Mouse (Mus musculus): ENCODE results near the gene Dcpp2. TPM values are rescaled to one million over a fixed set of nuclear protein-coding genes. Genes with fewer than 3 reads are reported as not detected.
A peak's percentile ranks its signal among the peaks of the same experiment; 100 is the strongest.
"Not testable (repeated sequence)": the region's sequence is repeated elsewhere in the genome, so short reads cannot be mapped to it uniquely, and the experiment has no call there.

Gene Dcpp2
- total RNA-seq, 2 experiments from 2014 or later: not detected

DNA sequence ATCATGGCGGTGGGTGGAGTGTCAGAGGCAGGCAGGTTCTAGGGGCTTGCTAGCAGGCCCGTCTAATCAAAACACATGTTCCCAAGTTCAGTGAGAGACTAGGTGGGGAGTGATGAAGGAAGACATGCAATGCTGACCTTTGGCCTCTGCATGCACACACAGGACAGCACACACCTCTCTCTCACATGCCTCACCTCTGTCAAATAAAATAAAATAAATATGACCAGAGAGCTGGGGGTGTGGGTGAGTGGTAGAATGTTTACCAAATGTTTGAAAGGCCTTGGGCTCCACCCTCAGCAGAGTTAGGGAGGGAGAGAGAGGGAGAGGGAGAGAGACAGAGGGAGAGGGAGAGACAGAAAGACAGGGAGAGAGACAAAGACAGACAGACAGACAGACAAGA lies 22.8 kb upstream of the Dcpp2 start:
- no peak for TF ChIP-seq CTCF (IDR thresholded peaks at IDR 0.05)
- Histone ChIP-seq H3K4me3 (no peak overlapping the region), H3K27ac (no peak overlapping the region)
- DNase-seq (ENCODE audit: extremely low spot score in 1 of 2, low spot score in 2 of 2): no peak
- intact Hi-C loops (cut with DNase I): no loop called here

DNA sequence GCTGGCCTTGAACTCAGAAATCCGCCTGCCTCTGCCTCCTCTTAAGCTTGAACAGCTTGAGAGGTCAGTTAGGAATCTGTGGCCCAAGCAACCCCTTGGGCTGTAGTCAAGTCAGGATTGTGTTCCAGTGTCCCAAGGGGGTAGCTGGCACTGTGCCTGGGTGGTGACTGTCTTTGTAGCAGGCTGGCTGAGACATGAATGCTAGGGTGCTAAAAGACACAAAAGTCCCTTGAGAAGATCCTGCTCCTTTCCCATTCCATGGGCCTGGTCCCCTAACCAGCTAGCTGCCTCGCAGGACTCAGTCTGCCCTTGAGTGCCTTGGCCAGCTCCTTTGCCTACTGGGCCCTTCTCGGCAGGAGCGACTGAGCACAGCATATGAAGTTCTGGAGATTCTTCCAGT lies 17.8 kb upstream of the Dcpp2 start:
- Histone ChIP-seq H3K27ac (no peak overlapping the region), H3K4me3 (no peak overlapping the region)
- intact Hi-C loops (cut with DNase I): no loop called here
- DNase-seq (ENCODE audit: extremely low spot score in 1 of 2, low spot score in 2 of 2): no peak
- no peak for TF ChIP-seq CTCF (IDR thresholded peaks at IDR 0.05)

DNA sequence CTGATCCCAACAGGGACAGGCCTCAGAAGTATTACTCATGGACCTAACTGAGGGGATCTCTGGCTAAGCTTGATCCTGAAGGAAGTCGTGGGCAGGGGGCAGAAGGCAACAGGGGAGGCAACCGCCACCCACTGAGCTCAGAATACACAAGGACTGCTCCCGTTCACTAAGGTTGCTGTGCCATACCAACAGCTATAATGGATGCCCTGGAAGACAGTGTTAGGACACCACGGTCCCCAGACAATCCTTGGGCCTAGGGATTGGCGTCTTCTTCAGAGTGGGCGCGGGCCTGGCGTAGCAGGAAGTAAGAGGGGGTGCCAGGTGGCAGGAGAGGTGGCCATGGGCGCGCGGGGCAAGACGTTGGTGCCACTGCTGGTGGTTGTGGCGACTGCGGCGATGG lies 12.9 kb upstream of the Dcpp2 start, which contains the start of gene Prss21:
Gene Prss21 (plus strand): TSS at position 301 of the 400 bp plus-strand sequence.
- intact Hi-C loops (cut with DNase I): no loop called here
- no peak within 1 kb of the TSS for H3K27ac ChIP-seq
- H3K4me3 ChIP-seq: no peak within 1 kb of the TSS
- TF ChIP-seq CTCF (IDR thresholded peaks at IDR 0.05): no peak
- no peak for DNase-seq (ENCODE audit: extremely low spot score in 1 of 2, low spot score in 2 of 2)

DNA sequence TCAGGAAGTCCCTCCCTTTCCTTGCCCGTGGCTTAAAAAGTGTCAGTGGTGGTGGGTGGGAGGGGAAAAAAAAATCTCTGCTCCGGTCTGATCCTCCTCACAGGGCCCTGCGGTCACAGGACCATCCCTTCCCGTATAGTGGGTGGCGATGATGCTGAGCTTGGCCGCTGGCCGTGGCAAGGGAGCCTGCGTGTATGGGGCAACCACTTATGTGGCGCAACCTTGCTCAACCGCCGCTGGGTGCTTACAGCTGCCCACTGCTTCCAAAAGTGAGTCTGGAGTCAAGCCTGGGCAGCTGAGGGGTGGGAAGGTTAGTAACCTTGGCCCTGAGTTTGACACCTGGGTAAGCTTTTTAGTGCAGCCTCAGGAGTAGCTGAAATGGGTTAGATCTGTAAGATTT lies 12.2 kb upstream of the Dcpp2 start:
- TF ChIP-seq CTCF (IDR thresholded peaks at IDR 0.05): no peak
- no peak overlapping the region for H3K27ac ChIP-seq
- DNase-seq (ENCODE audit: extremely low spot score in 1 of 2, low spot score in 2 of 2): no peak
- intact Hi-C loops (cut with DNase I): no loop called here
- H3K4me3 ChIP-seq: no peak overlapping the region

DNA sequence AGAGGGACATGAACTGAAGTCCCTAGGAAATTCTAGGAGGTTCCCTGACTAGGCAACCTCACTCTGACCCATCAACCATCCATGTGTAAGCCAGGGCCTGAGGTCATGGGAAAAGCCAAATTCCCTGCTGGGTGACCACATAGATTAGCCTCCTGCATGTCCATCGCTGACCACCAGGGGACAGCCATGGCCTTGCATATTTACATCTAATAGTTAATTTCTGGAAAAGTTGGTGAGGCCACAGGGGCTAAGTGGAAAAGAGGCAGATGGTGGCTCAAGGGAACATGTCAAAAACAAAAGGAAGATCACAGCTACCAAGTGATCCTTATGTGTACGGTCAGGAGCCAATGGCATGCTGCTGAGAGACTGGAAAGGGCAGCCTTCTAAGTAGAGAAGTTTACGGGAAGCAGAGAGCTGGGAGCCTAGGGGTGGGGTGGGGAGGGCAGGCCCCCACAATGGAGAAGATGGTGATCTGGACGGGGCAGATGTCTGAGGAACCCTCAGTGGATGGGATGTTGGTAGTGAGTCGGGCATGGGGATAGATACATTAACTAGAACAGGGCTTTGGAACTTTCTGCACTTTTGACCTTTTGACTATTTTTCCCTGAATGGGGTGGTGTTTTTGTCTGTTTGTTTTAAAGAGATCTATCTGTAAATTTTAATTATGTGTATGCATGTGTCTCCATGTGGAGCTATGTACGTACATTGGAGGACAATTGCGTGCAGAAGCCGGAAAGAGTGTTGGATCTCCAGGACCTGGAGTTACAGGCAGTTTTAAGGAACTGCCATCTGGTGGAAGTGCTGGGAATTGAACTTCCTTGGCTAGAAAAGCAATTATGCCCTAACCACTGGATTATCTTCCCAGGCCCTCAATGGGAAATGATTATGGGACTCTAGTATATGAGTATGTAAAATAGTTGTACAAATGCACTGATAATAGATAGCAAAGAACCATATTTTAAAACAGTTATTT lies 6.5 kb upstream of the Dcpp2 start:
- peak; percentile 80 for TF ChIP-seq CTCF (IDR thresholded peaks at IDR 0.05)
- Histone ChIP-seq H3K4me3 (no peak overlapping the region), H3K27ac (no peak overlapping the region)
- intact Hi-C loops (cut with DNase I): loop anchor here (1.0 kb wide), 1 partner anchor 86 kb away; no protein-coding TSS in a partner anchor
- peak in 1 of 2 experiments; percentile 20 for DNase-seq (ENCODE audit: extremely low spot score in 1 of 2, low spot score in 2 of 2)

DNA sequence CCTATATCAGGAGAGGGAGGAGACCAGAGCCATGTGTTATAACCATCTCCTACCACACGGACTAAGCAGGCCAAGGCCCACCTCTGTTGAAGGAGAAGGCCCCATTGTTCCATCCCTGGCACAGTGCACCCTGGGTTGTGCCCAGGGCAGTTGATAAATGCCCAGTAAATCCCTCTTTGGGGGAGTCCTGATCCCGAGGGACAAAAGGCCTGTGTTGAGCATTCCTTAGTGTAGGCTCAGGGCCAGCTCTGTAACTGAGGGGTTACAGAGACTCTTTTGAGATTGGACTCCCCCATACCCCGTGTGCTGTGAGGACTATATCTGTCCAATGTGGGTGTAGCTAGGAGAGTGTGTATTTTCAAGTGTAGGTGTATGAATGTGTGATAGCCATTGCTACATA lies 3.9 kb upstream of the Dcpp2 start:
- intact Hi-C loops (cut with DNase I): no loop called here
- H3K27ac ChIP-seq: no peak overlapping the region
- no peak overlapping the region for H3K4me3 ChIP-seq
- no peak for DNase-seq (ENCODE audit: extremely low spot score in 1 of 2, low spot score in 2 of 2)
- no peak; the same call in none of the 2 replicates for TF ChIP-seq CTCF (IDR thresholded peaks at IDR 0.05)

DNA sequence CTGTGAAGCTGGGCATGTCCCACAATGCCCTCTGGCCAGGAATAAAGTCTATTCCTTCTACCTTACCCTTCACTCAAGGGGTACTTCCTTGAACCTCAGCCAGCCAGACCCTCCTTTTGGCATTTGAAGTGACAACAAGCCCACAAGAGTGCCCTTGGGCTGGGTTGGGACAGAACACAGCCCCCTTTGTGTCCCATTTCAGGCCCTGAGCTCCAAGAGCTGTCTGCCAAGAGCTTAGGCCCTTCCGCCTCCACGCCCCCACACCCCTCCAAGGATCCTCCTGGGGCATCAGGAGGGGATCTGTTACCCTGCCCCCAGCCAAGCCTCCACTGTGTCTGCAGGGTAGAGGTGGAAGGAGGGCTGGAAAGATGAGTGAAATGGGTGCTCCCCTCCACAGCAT lies 3.5 kb upstream of the Dcpp2 start:
- intact Hi-C loops (cut with DNase I): no loop called here
- Histone ChIP-seq H3K27ac (no peak overlapping the region), H3K4me3 (no peak overlapping the region)
- no peak for DNase-seq (ENCODE audit: extremely low spot score in 1 of 2, low spot score in 2 of 2)
- TF ChIP-seq CTCF (IDR thresholded peaks at IDR 0.05): no peak

DNA sequence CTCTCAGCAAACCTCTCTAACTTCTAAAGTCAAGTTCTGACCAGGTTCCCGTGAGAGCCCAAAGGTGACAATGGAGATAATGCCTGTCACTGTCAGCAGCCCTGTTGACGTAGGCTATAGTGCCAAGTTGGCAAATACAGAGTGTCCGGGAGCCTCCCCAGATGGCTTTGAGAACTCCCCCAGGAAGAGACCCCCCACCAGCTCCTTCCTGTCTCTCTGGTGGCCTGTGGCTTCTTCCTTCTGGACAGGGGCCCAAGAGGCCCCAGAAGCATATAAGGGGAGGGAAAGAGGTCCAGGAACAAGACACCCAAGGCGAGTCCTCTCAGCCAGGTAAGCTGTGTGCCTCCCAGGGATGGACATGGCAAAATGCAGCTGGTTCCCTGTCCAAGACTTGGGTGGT lies 36.5 kb downstream of the Dcpp2 start, which contains the start of gene Dcpp3:
Gene Dcpp3 (plus strand): TSS at position 301 of the 400 bp plus-strand sequence.
- H3K27ac ChIP-seq; H3K4me3 ChIP-seq; DNase-seq (ENCODE audit: extremely low spot score in 1 of 2, low spot score in 2 of 2); intact Hi-C loops (cut with DNase I): not testable (repeated sequence)

DNA sequence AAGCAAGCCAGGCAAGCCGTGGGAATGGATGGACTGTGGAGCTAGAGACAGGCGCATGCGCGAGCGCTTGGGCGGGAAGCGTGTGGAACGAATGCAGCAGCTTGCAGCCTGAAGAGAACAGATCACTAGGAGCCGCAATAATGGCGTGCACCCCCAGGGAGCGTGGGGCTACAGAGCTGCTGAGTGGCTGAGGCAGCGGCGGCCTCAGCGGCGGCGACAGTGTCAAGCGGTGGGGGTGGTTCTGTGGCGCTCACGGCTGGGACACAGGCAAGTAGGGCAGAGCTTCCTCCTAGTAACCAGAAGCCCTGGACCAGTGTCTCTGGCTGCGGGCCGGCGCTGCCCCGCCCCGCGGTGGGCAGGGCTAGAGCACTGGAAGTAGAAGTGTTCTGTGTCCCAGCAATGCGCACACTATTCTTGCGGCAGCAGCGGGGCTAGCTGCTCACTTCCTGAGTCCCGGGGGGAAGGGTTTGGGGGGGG lies 43.9 kb downstream of the Dcpp2 start:
- peak overlapping the region; percentile 59 for H3K4me3 ChIP-seq
- intact Hi-C loops (cut with DNase I): loop anchor here (5.0 kb wide), 1 partner anchor 42 kb away; the partner anchor contains the start of genes Dcpp1 and Dcpp2
- peak; percentile 21 for TF ChIP-seq CTCF (IDR thresholded peaks at IDR 0.05)
- H3K27ac ChIP-seq: peak overlapping the region; percentile 79; the same call in 1 of the 2 replicates
- peak; percentile 84 to 85 for DNase-seq (ENCODE audit: extremely low spot score in 1 of 2, low spot score in 2 of 2)

DNA sequence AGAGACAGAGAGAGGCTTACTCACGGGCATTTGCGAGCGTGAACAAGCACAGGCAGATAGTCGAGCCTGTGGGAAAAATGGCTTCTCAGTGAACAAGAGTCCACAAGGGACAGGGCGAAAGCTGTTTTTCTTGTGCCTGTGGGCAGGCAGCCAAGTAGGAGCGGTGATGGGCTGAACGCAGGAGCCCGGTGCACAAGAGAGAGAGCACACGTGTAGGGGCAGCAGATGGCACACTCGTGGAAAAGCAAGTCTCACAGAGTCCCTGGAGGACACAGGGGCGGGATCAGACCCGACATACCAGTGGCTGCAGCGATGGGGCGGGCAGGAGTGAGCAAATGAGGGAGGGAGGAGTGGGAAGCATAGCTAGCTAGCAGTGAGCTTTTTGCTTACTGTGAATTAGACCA lies 44.4 kb downstream of the Dcpp2 start:
- DNase-seq (ENCODE audit: extremely low spot score in 1 of 2, low spot score in 2 of 2): peak; percentile 32 to 40
- TF ChIP-seq CTCF (IDR thresholded peaks at IDR 0.05): no peak
- peak overlapping the region; percentile 79; the same call in 1 of the 2 replicates for H3K27ac ChIP-seq
- H3K4me3 ChIP-seq: peak overlapping the region; percentile 59
- intact Hi-C loops (cut with DNase I): no loop called here

DNA sequence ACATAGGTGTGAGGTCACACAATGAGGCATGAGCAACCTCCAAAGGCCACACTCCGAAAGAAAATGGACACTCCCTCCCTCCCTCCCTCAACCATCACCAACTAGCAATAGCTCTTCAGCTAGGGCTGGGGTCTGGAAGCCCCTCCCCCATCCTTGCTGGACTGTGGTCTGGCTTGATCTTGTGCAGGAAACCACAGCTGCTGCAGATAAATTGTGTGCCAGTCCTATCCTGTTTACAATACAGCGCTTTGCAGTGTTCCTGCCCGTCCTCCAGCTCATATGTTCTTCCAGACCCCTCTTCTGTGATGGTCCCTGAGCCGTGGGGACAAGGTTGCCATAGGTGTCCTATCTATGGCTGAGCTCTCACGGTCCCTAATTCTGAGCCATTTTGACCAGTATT lies 50.5 kb downstream of the Dcpp2 start:
- intact Hi-C loops (cut with DNase I): no loop called here
- H3K27ac ChIP-seq: no peak overlapping the region
- no peak for DNase-seq (ENCODE audit: extremely low spot score in 1 of 2, low spot score in 2 of 2)
- H3K4me3 ChIP-seq: no peak overlapping the region
- no peak for TF ChIP-seq CTCF (IDR thresholded peaks at IDR 0.05)

DNA sequence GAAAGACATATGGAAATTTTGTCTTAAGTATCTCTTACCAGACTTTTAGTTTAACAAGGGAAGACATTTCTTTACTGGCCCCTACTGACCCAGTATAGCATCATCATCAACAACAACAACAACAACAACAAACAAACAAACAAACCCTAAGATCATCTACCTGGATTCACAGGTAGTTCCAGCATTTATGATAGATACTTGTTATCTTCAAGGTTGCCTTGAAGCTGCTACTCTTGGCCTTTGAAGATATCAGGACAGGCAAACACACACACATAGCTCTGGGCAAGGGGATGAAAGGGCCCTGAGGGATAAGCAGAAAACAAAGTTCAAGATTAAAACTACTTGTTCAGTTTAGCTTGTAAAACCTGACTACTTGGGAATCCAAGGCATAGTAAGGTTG lies 60.7 kb downstream of the Dcpp2 start, which contains the start of gene Sbp:
Gene Sbp (plus strand): TSS at position 301 of the 400 bp plus-strand sequence.
- no peak within 1 kb of the TSS for H3K27ac ChIP-seq
- DNase-seq (ENCODE audit: extremely low spot score in 1 of 2, low spot score in 2 of 2): no peak
- intact Hi-C loops (cut with DNase I): no loop called here
- H3K4me3 ChIP-seq: no peak within 1 kb of the TSS
- no peak for TF ChIP-seq CTCF (IDR thresholded peaks at IDR 0.05)

DNA sequence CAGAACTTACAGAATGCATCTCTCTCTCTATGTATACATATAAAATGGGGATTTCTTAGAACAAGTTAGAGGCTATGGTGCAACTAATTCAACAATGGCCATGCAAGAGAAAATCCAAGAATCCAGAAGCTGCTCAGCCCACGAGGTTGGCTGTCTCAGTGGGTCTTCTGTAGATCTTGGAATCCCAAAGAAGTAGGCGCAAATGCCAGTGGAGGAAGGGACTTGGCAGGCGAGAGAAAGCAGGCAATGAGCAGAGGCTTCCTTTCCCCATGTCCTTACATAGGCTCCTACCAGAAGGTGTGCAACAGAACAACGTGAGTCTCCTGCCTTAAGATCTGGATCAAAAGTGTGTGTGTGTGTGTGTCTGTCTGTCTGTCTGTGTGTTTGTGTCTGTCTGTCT lies 66.8 kb downstream of the Dcpp2 start:
- H3K27ac ChIP-seq; H3K4me3 ChIP-seq; intact Hi-C loops (cut with DNase I); DNase-seq (ENCODE audit: extremely low spot score in 1 of 2, low spot score in 2 of 2): not testable (repeated sequence)

Data from left cerebral cortex, adult 2 months (tissue).